Mouse (Mus musculus) heart, postnatal 0 days (tissue): ENCODE measurements at regions not wholly inside any gene's neighbourhood (a gene's known extent, or its start where the extent isn't known, plus 50 kb on each side); places are given as distances from the start of the nearest gene placed in this dataset.
A peak's percentile ranks its signal among the peaks of the same experiment; 100 is the strongest.

Experiments
- ATAC-seq: fragments of 200-750 bp; cut with Nextera tagmentation; 2 replicates; pipeline ENCODE4 v1.8.0; 2017; ENCODE audit warnings: low read depth, moderate number of reproducible peaks, moderate library complexity; ENCODE audit not compliant: insufficient read depth
- DNase-seq: peaks from one replicate; pipeline ENCODE4 v3.0.0-alpha.2; 2016; ENCODE audit warnings: low spot score
- H3K27ac ChIP-seq: fragments of 300-500 bp; sonication (generic); 2 replicates; pipeline ENCODE4 v1.5.1; 2014; ENCODE audit warnings: low read depth, mild to moderate bottlenecking
- H3K27me3 ChIP-seq: fragments of 300-500 bp; sonication (generic); 2 replicates; pipeline ENCODE4 v1.6.1; 2014; ENCODE audit warnings: low read length, mixed read lengths; ENCODE audit not compliant: control insufficient read depth, insufficient read depth
- H3K36me3 ChIP-seq: fragments of 300-500 bp; sonication (generic); replicated peaks from 2 replicates; pipeline ENCODE4 v1.6.1; 2014; ENCODE audit warnings: low read length, mixed read lengths; ENCODE audit not compliant: control insufficient read depth, insufficient read depth
- H3K4me1 ChIP-seq: fragments of 300-500 bp; sonication (generic); 2 replicates; pipeline ENCODE4 v1.6.1; 2014; ENCODE audit warnings: antibody characterized with exemption; ENCODE audit not compliant: control insufficient read depth, insufficient read depth
- H3K4me2 ChIP-seq: fragments of 300-500 bp; sonication (generic); 2 replicates; pipeline ENCODE4 v1.6.1; 2014; ENCODE audit warnings: low read depth, mild to moderate bottlenecking, low read length, moderate library complexity
- H3K4me3 ChIP-seq: fragments of 300-500 bp; sonication (generic); 2 replicates; pipeline ENCODE4 v1.5.1; 2014; ENCODE audit warnings: low read depth, low read length
- H3K9ac ChIP-seq: fragments of 300-500 bp; sonication (generic); replicated peaks from 2 replicates; pipeline ENCODE4 v1.6.1; 2014; ENCODE audit warnings: low read depth, low read length, mixed read lengths
- H3K9me3 ChIP-seq: fragments of 300-500 bp; sonication (generic); replicated peaks from 2 replicates; pipeline ENCODE4 v1.6.1; 2016; ENCODE audit warnings: low read length; ENCODE audit not compliant: control insufficient read depth
- CTCF ChIP-seq: IDR thresholded peaks from 2 replicates; pipeline ENCODE4 v1.5.1; 2016; ENCODE audit warnings: antibody characterized with exemption, control low read depth, low read depth
- EP300 ChIP-seq: IDR thresholded peaks from 2 replicates; pipeline ENCODE4 v1.6.1; 2016; ENCODE audit warnings: antibody characterized with exemption, low read depth
- WGBS: fragments of 180-500 bp; shearing (Covaris S2); extraction: QIAGEN DNeasy Blood & Tissue Kit; methylation state at CpG from one replicate; pipeline ENCODE4 v1.1.7; 2014; 5-methylcytosine and 5-hydroxymethylcytosine counted together

GRCm38 (mm10) chr2:75137133-75137982 is 311.8 kb downstream of the Mtx2 start:
- ATAC-seq (peak; percentile 36; the same call in 1 of the 2 replicates), DNase-seq (no peak)
- 1% methylated on average over 42 of the region's 42 CpGs for WGBS
- Histone ChIP-seq H3K9me3 (no peaks in the 10 kb centered on the region), H3K4me1 (no peaks in the 10 kb centered on the region), H3K4me2 (peak overlapping the region; percentile 71), H3K27ac (no peak overlapping the region), H3K27me3 (peaks cover 65% of the 10 kb centered on the region), H3K36me3 (no peaks in the 10 kb centered on the region), H3K9ac (no peak overlapping the region), H3K4me3 (peak overlapping the region; percentile 48)
- no peak for TF ChIP-seq CTCF
- TF ChIP-seq EP300, result no peak

GRCm38 (mm10) chr2:75137983-75138745 is 312.6 kb downstream of the Mtx2 start:
- H3K27ac ChIP-seq, result no peak overlapping the region
- ATAC-seq (no peak; the same call in 1 of the 2 replicates), DNase-seq (no peak)
- no peaks in the 10 kb centered on the region for H3K4me1 ChIP-seq
- no peaks in the 10 kb centered on the region for H3K36me3 ChIP-seq
- peak overlapping the region; percentile 71 for H3K4me2 ChIP-seq
- TF ChIP-seq CTCF (peak; percentile 66), EP300 (no peak)
- WGBS, result 9% methylated on average over 29 of the region's 29 CpGs
- H3K27me3 ChIP-seq, result peaks cover 67% of the 10 kb centered on the region
- H3K9ac ChIP-seq, result no peak overlapping the region
- H3K9me3 ChIP-seq, result no peaks in the 10 kb centered on the region
- peak overlapping the region; percentile 48 for H3K4me3 ChIP-seq

GRCm38 (mm10) chr2:75138746-75139060 is 313.1 kb downstream of the Mtx2 start:
- Histone ChIP-seq H3K36me3 (no peaks in the 10 kb centered on the region), H3K27ac (no peak overlapping the region), H3K9me3 (no peaks in the 10 kb centered on the region), H3K9ac (no peak overlapping the region), H3K4me3 (no peak overlapping the region), H3K4me2 (no peak overlapping the region), H3K27me3 (peaks cover 64% of the 10 kb centered on the region), H3K4me1 (no peaks in the 10 kb centered on the region)
- ATAC-seq (no peak), DNase-seq (no peak)
- TF ChIP-seq EP300 (no peak), CTCF (no peak)
- WGBS, result 40% methylated on average over 9 of the region's 9 CpGs

GRCm38 (mm10) chr2:75139544-75139943 is 313.9 kb downstream of the Mtx2 start:
- WGBS, result 55% methylated on average over 2 of the region's 2 CpGs
- Histone ChIP-seq H3K36me3 (no peaks in the 10 kb centered on the region), H3K4me2 (no peak overlapping the region), H3K4me3 (no peak overlapping the region), H3K27ac (no peak overlapping the region), H3K9me3 (no peaks in the 10 kb centered on the region), H3K27me3 (peaks cover 64% of the 10 kb centered on the region), H3K4me1 (no peaks in the 10 kb centered on the region), H3K9ac (no peak overlapping the region)
- ATAC-seq (no peak), DNase-seq (no peak)
- TF ChIP-seq EP300 (no peak), CTCF (no peak)

GRCm38 (mm10) chr2:75142675-75143074 is 317.1 kb downstream of the Mtx2 start:
- Histone ChIP-seq H3K9ac (no peak overlapping the region), H3K9me3 (no peaks in the 10 kb centered on the region), H3K27ac (no peak overlapping the region), H3K27me3 (peaks cover 46% of the 10 kb centered on the region), H3K4me2 (no peak overlapping the region), H3K4me1 (no peaks in the 10 kb centered on the region), H3K36me3 (no peaks in the 10 kb centered on the region), H3K4me3 (no peak overlapping the region)
- no peak for DNase-seq
- no peak for TF ChIP-seq EP300
- TF ChIP-seq CTCF, result no peak
- WGBS, result 25% methylated on average over 2 of the region's 2 CpGs
- no peak for ATAC-seq
